Comparison of ENCODE assay signal across 31 mouse cellular contexts in genomic region chr4:135679316-135679715, GRCm38 (mm10). TPM values are rescaled to one million over a fixed set of nuclear protein-coding genes. Genes with fewer than 3 reads are reported as not detected.
DNase-seq lines count a peak whose midpoint lies in the region; ATAC-seq lines count a peak whose summit lies in the region.
"Had no signal": no experiment of that assay in that cellular context is flagged by ENCODE, and none has a peak within 500 bp of the region (broad histone marks: within the 10 kb centered on the region; RNA-seq: fewer than 3 reads in every experiment).

No protein-coding gene starts in this region.

- no peak overlapping the region for H3K4me3 ChIP-seq in embryonic facial prominence, embryonic 14.5 days (ENCODE audit: low read depth, low read length)
- no peak overlapping the region for H3K4me3 ChIP-seq in embryonic facial prominence, embryonic 10.5 days
- H3K4me3 ChIP-seq: embryonic facial prominence, embryonic 12.5 days; forebrain, embryonic 10.5 days; forebrain, embryonic 15.5 days; heart, embryonic 15.5 days; hindbrain, embryonic 13.5 days; limb, embryonic 13.5 days; myocyte; neural tube, embryonic 12.5 days; stomach, embryonic 15.5 days had no signal

- no peak overlapping the region for H3K9ac ChIP-seq in embryonic facial prominence, embryonic 14.5 days (ENCODE audit: low read depth, low read length)
- H3K9ac ChIP-seq: embryonic facial prominence, embryonic 12.5 days; forebrain, embryonic 15.5 days; heart, embryonic 15.5 days; hindbrain, embryonic 13.5 days; limb, embryonic 13.5 days; neural tube, embryonic 12.5 days; stomach, embryonic 15.5 days had no signal

- H3K27ac ChIP-seq in embryonic facial prominence, embryonic 14.5 days (replicated peaks; ENCODE audit: low read depth, low read length): no peak overlapping the region
- H3K27ac ChIP-seq in embryonic facial prominence, embryonic 10.5 days (replicated peaks): no peak overlapping the region
- H3K27ac ChIP-seq: embryonic facial prominence, embryonic 12.5 days; forebrain, embryonic 10.5 days; forebrain, embryonic 15.5 days; heart, embryonic 15.5 days; hindbrain, embryonic 13.5 days; limb, embryonic 13.5 days; neural tube, embryonic 12.5 days; stomach, embryonic 15.5 days had no signal

- peak; percentile 19 for DNase-seq in embryonic facial prominence, embryonic 14.5 days (ENCODE audit: low spot score)
- DNase-seq in embryonic facial prominence, embryonic 10.5 days (ENCODE audit: low spot score): no peak
- peak; percentile 22 to 38 for DNase-seq in spleen, postnatal 36 days (ENCODE audit: low spot score in 2 of 2)
- no peak for DNase-seq in spleen, postnatal 4 days (ENCODE audit: low spot score in 2 of 2)
- DNase-seq in layer of hippocampus, adult 11-12 months (ENCODE audit: low spot score): no peak
- no peak for DNase-seq in layer of hippocampus, postnatal 10 days (ENCODE audit: low spot score in 2 of 2)
- no peak for DNase-seq in adrenal gland, postnatal 4 days (ENCODE audit: low spot score in 2 of 2)
- DNase-seq: adrenal gland, postnatal 25 days; cerebellum, adult 8-10 months; cerebellum, postnatal 25 days; gastrocnemius, postnatal 10 days; heart, postnatal 36 days; kidney, adult 8-10 months; kidney, postnatal 10 days; lung, postnatal 10 days; midbrain, embryonic 14.5 days; right cerebral cortex, postnatal 4 days had no signal

- ATAC-seq in embryonic facial prominence, embryonic 14.5 days (ENCODE audit: low read depth): no peak
- peak; percentile 78 for ATAC-seq in megakaryocyte progenitor cell, adult 5-6 weeks (replicated peaks; ENCODE audit: poor library complexity)
- ATAC-seq: forebrain, embryonic 15.5 days; intestine, embryonic 16.5 days had no signal

- H3K4me1 ChIP-seq in embryonic facial prominence, embryonic 14.5 days (ENCODE audit: control insufficient read depth, insufficient read depth, low read length): no peaks in the 10 kb centered on the region
- H3K4me1 ChIP-seq in embryonic facial prominence, embryonic 10.5 days: peaks cover 31% of the 10 kb centered on the region
- H3K4me1 ChIP-seq: forebrain, embryonic 15.5 days; heart, embryonic 15.5 days; hindbrain, embryonic 13.5 days; stomach, embryonic 15.5 days had no signal

- WGBS in embryonic facial prominence, embryonic 14.5 days: 62% methylated on average over 4 of the region's 4 CpGs
- 71% methylated on average over 4 of the region's 4 CpGs for WGBS in embryonic facial prominence, embryonic 10.5 days

- H3K36me3 ChIP-seq in embryonic facial prominence, embryonic 14.5 days (ENCODE audit: control insufficient read depth, insufficient read depth, low read length): no peaks in the 10 kb centered on the region
- H3K36me3 ChIP-seq in embryonic facial prominence, embryonic 10.5 days (replicated peaks): no peaks in the 10 kb centered on the region
- H3K36me3 ChIP-seq: embryonic facial prominence, embryonic 12.5 days; forebrain, embryonic 10.5 days; forebrain, embryonic 15.5 days; heart, embryonic 15.5 days; hindbrain, embryonic 13.5 days; limb, embryonic 13.5 days; neural tube, embryonic 12.5 days; stomach, embryonic 15.5 days had no signal

- 0 out of 2 replicates have a peak, but pooled peaks cover 2% of the 10 kb centered on the region for H3K27me3 ChIP-seq in embryonic facial prominence, embryonic 14.5 days (replicated peaks; ENCODE audit: control insufficient read depth, insufficient read depth, low read length)
- H3K27me3 ChIP-seq in embryonic facial prominence, embryonic 10.5 days (replicated peaks; ENCODE audit: low read depth, poor library complexity, severe bottlenecking): peaks cover 12% of the 10 kb centered on the region
- H3K27me3 ChIP-seq: heart, embryonic 15.5 days; neural tube, embryonic 12.5 days had no signal

- H3K4me2 ChIP-seq in embryonic facial prominence, embryonic 14.5 days (ENCODE audit: low read depth, low read length): no peak overlapping the region
- H3K4me2 ChIP-seq: embryonic facial prominence, embryonic 12.5 days; forebrain, embryonic 15.5 days; heart, embryonic 15.5 days; hindbrain, embryonic 13.5 days; limb, embryonic 13.5 days; liver, embryonic 11.5 days; neural tube, embryonic 12.5 days; stomach, embryonic 15.5 days had no signal

- H3K9me3 ChIP-seq in embryonic facial prominence, embryonic 14.5 days (ENCODE audit: control insufficient read depth, low read length): no peaks in the 10 kb centered on the region
- H3K9me3 ChIP-seq in embryonic facial prominence, embryonic 10.5 days: no peaks in the 10 kb centered on the region
- H3K9me3 ChIP-seq: embryonic facial prominence, embryonic 12.5 days; forebrain, embryonic 10.5 days; forebrain, embryonic 15.5 days; heart, embryonic 15.5 days; hindbrain, embryonic 13.5 days; limb, embryonic 13.5 days; neural tube, embryonic 12.5 days; stomach, embryonic 15.5 days had no signal

RNA-seq across cellular contexts. Expression of gene Ifnlr1, which starts 6.8 kb away (rescaled TPM):
- 1.1 TPM in 2 replicates for polyA plus RNA-seq in embryonic facial prominence, embryonic 14.5 days (2014; fragmentation: Nextera tagmentation; extraction: Ambion mirVana)
- polyA plus RNA-seq in embryonic facial prominence, embryonic 10.5 days (2016; fragmentation: Nextera tagmentation; extraction: Ambion mirVana): 1.0 and 1.1 TPM in 2 replicates
- total RNA-seq in megakaryocyte progenitor cell, adult 5-6 weeks (2015): 0.68 and 1.6 TPM in 2 replicates
- total RNA-seq in megakaryocyte progenitor cell, adult 5-6 weeks (2017): 0.30 and 0.46 TPM in 2 replicates
- under 1 TPM; 0.41 to 0.42 TPM for total RNA-seq in layer of hippocampus, postnatal 10 days (2021)
- total RNA-seq in adrenal gland, postnatal 4 days (2021): 1 to 10 TPM in 1 of 2 experiments, under 1 TPM in 1; 0.68 to 1.1 TPM
- polyA plus RNA-seq: myocyte had no signal

RNA-seq across cellular contexts. Expression of gene Il22ra1, which starts 48.7 kb away (rescaled TPM):
- 0.33 and 0.35 TPM in 2 replicates for polyA plus RNA-seq in embryonic facial prominence, embryonic 14.5 days (2014; fragmentation: Nextera tagmentation; extraction: Ambion mirVana)
- polyA plus RNA-seq in embryonic facial prominence, embryonic 10.5 days (2016; fragmentation: Nextera tagmentation; extraction: Ambion mirVana): 0.07 TPM in 1 of 2 replicates, not detected in the other
- not detected in 2 replicates for total RNA-seq in megakaryocyte progenitor cell, adult 5-6 weeks (2015)
- total RNA-seq in megakaryocyte progenitor cell, adult 5-6 weeks (2017): not detected in 2 replicates
- total RNA-seq in layer of hippocampus, postnatal 10 days (2021): under 1 TPM; 0.13 to 0.18 TPM
- total RNA-seq in adrenal gland, postnatal 4 days (2021): 1 to 10 TPM; 3.7 to 3.8 TPM
- total RNA-seq: layer of hippocampus, adult 18-20 months; megakaryocyte-erythroid progenitor cell, adult 5-6 weeks had no signal
- polyA plus RNA-seq: embryonic facial prominence, embryonic 12.5 days; forebrain, embryonic 10.5 days; forebrain, embryonic 15.5 days; hindbrain, embryonic 13.5 days; limb, embryonic 13.5 days; midbrain, embryonic 14.5 days; neural tube, embryonic 12.5 days had no signal

Comparison
In these comparisons a context has a peak if more than half of its experiments do, and no peak if none do; other contexts are left out.
1. DNase-seq: peak in embryonic facial prominence, embryonic 14.5 days (single experiment) and spleen, postnatal 36 days (2 of 2); none in embryonic facial prominence, embryonic 10.5 days (single experiment), spleen, postnatal 4 days (0 of 2), layer of hippocampus, adult 11-12 months (single experiment), layer of hippocampus, postnatal 10 days (0 of 2) and adrenal gland, postnatal 4 days (0 of 2).